Mouse (Mus musculus) myocyte (in vitro differentiated cells): ENCODE data around the gene Supt3.

Experiments
- CEBPB ChIP-seq: IDR thresholded peaks from 2 replicates; pipeline ENCODE4 v1.6.1; 2011; ENCODE audit warnings: mild to moderate bottlenecking, moderate library complexity; ENCODE audit not compliant: poor library complexity, insufficient read depth, severe bottlenecking
- E2F4 ChIP-seq: IDR thresholded peaks from one replicate; pipeline ENCODE4 v1.6.1; 2011; ENCODE audit warnings: mild to moderate bottlenecking, control low read depth, moderate library complexity; ENCODE audit not compliant: insufficient read depth
- MAX ChIP-seq: IDR thresholded peaks from one replicate; pipeline ENCODE4 v1.6.1; 2011; ENCODE audit warnings: low read depth, mild to moderate bottlenecking, control low read depth
- MYOD1 ChIP-seq, 3 experiments: IDR thresholded peaks; one replicate each; pipeline ENCODE4 v1.6.1; 2011; ENCODE audit warnings: control low read depth in 2 of 3, low read depth in 2 of 3, mild to moderate bottlenecking in 2 of 3, moderate library complexity in 1 of 3; ENCODE audit not compliant: insufficient read length in 2 of 3, control insufficient read depth in 1 of 3
- MYOG ChIP-seq, 3 experiments: IDR thresholded peaks; one replicate each; pipeline ENCODE4 v1.6.1; 2011; ENCODE audit warnings: control low read depth in 2 of 3, low read depth in 2 of 3, mild to moderate bottlenecking in 2 of 3; ENCODE audit not compliant: insufficient read length in 2 of 3, control insufficient read depth in 1 of 3, insufficient read depth in 1 of 3
- POLR2A ChIP-seq: IDR thresholded peaks from one replicate; pipeline ENCODE4 v1.6.1; 2011; ENCODE audit warnings: low read depth, mild to moderate bottlenecking, control low read depth, moderate library complexity; ENCODE audit not compliant: insufficient read length
- POLR2AphosphoS2 ChIP-seq: IDR thresholded peaks from one replicate; pipeline ENCODE4 v1.6.1; 2011; ENCODE audit warnings: low read depth, control low read depth; ENCODE audit not compliant: insufficient read length
- REST ChIP-seq: IDR thresholded peaks from one replicate; pipeline ENCODE4 v1.6.1; 2011; ENCODE audit warnings: mild to moderate bottlenecking, control low read depth, moderate library complexity; ENCODE audit not compliant: insufficient read depth, insufficient read length
- SRF ChIP-seq: IDR thresholded peaks from one replicate; pipeline ENCODE4 v1.6.1; 2011; ENCODE audit warnings: low read depth; ENCODE audit not compliant: control insufficient read depth, insufficient read length
- TCF12 ChIP-seq: IDR thresholded peaks from one replicate; pipeline ENCODE4 v1.6.1; 2011; ENCODE audit warnings: mild to moderate bottlenecking, control low read depth; ENCODE audit not compliant: poor library complexity, insufficient read depth, severe bottlenecking
- USF1 ChIP-seq: IDR thresholded peaks from one replicate; pipeline ENCODE4 v1.6.1; 2011; ENCODE audit warnings: low read depth, mild to moderate bottlenecking, control low read depth, moderate library complexity

DNA sequence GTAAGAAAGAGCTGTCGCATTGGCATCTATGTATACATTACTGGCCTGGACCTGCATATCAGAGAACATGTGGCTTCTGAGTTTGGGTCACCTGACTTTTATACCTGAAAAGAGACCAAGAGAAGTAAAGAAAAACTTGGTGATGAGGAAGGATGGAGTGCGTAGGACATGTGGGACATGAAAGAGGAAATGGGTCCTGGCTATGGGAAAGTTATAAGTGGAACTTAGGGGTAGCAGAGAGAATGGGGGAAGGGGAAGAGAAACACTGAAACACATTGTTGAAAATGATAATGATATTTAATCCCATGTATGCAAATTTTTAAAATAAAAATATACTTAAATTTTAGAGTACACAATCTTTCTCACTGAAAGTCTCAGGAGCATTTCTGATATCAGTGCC lies 211.0 kb downstream of the Supt3 start:
- TF ChIP-seq POLR2A (no peak), SRF (no peak), USF1 (no peak), POLR2AphosphoS2 (no peak), REST (no peak), TCF12 (no peak), MAX (no peak), MYOG (IDR thresholded peaks at IDR 0.05; ENCODE audit: control insufficient read depth in 1 of 3, insufficient read depth in 1 of 3, insufficient read length in 2 of 3, low read depth in 2 of 3) (no peak), MYOD1 (IDR thresholded peaks at IDR 0.05; ENCODE audit: control insufficient read depth in 1 of 3, insufficient read length in 2 of 3, low read depth in 2 of 3) (no peak), E2F4 (no peak), CEBPB (no peak)
